Mouse (Mus musculus) thymus, adult 2 months (tissue): ENCODE measurements around the gene Daam1.

ENCODE experiments used
- CTCF ChIP-seq: fragments of 200-500 bp; IDR thresholded peaks from 2 replicates; pipeline ENCODE4 v1.5.1; 2012; ENCODE audit warnings: mild to moderate bottlenecking, control low read depth, low read length, moderate library complexity, borderline replicate concordance; ENCODE audit not compliant: control insufficient read depth, poor library complexity, insufficient read depth; ENCODE audit errors: extremely low read depth
- POLR2A ChIP-seq: fragments of 200-500 bp; IDR thresholded peaks from 2 replicates; pipeline ENCODE4 v1.6.1; 2012; ENCODE audit warnings: mild to moderate bottlenecking, low read length, control low read depth, moderate library complexity; ENCODE audit not compliant: control insufficient read depth, poor library complexity, insufficient read depth; ENCODE audit errors: extremely low read depth

GRCm38 (mm10) chr12:71969941-71970629 is 139.2 kb downstream of the Daam1 start:
- no peak for TF ChIP-seq CTCF
- TF ChIP-seq POLR2A = no peak
